15 mouse cellular contexts compared by ENCODE assay signal in genomic region chr4:142799291-142799690, GRCm38 (mm10).
DNase-seq lines count a peak whose midpoint lies in the region; ATAC-seq and TF ChIP-seq lines count a peak whose summit lies in the region.
"Had no signal": no experiment of that assay in that cellular context is flagged by ENCODE, and none has a peak within 500 bp of the region (broad histone marks: within the 10 kb centered on the region; RNA-seq: fewer than 3 reads in every experiment).

No protein-coding gene starts in this region.

- ATAC-seq in neural tube, embryonic 11.5 days (ENCODE audit: insufficient read depth, low FRiP score, low TSS enrichment): peak; percentile 77; the same call in 1 of the 2 replicates
- ATAC-seq in neural tube, embryonic 14.5 days (ENCODE audit: low read depth): peak; percentile 92

- H3K4me2 ChIP-seq in neural tube, embryonic 11.5 days (ENCODE audit: low read depth): no peak overlapping the region
- no peak overlapping the region for H3K4me2 ChIP-seq in neural tube, embryonic 14.5 days (ENCODE audit: low read depth, low read length)
- H3K4me2 ChIP-seq: heart, embryonic 11.5 days; limb, embryonic 12.5 days had no signal

- no peak overlapping the region for H3K27ac ChIP-seq in heart, adult 2 months
- no peak overlapping the region for H3K27ac ChIP-seq in neural tube, embryonic 11.5 days (ENCODE audit: low read depth, low read length)
- peak overlapping the region; percentile 56; the same call in 1 of the 2 replicates for H3K27ac ChIP-seq in neural tube, embryonic 14.5 days (ENCODE audit: low read depth, low read length)
- H3K27ac ChIP-seq: limb, embryonic 12.5 days had no signal

- intact Hi-C loops in heart, adult 2 months (cut with DNase I): no loop called here

- H3K4me1 ChIP-seq in heart, adult 2 months (ENCODE audit: control insufficient read depth, insufficient read depth, low read length): no peaks in the 10 kb centered on the region
- peaks cover 7% of the 10 kb centered on the region for H3K4me1 ChIP-seq in neural tube, embryonic 11.5 days (ENCODE audit: control insufficient read depth, insufficient read depth, low read length)
- peaks cover 9% of the 10 kb centered on the region for H3K4me1 ChIP-seq in neural tube, embryonic 14.5 days (ENCODE audit: control insufficient read depth, insufficient read depth, low read length)

- WGBS in heart, adult 2 months: 74% methylated on average over 5 of the region's 5 CpGs
- 30% methylated on average over 5 of the region's 5 CpGs for WGBS in neural tube, embryonic 11.5 days
- WGBS in neural tube, embryonic 14.5 days: 15% methylated on average over 5 of the region's 5 CpGs

- TF ChIP-seq EP300 in heart, adult 2 months (IDR thresholded peaks at IDR 0.05; ENCODE audit: insufficient read depth, low read depth, low read length): no peak

- TF ChIP-seq POLR2A in heart, adult 2 months (IDR thresholded peaks at IDR 0.05; ENCODE audit: insufficient read depth, low read depth, low read length): no peak

- no peak overlapping the region for H3K9ac ChIP-seq in heart, adult 2 months (ENCODE audit: low read depth, low read length)
- H3K9ac ChIP-seq in neural tube, embryonic 11.5 days (ENCODE audit: low read length): no peak overlapping the region
- H3K9ac ChIP-seq in neural tube, embryonic 14.5 days (replicated peaks; ENCODE audit: low read depth, low read length): no peak overlapping the region
- H3K9ac ChIP-seq: limb, embryonic 12.5 days had no signal

- TF ChIP-seq CTCF in heart, adult 2 months (IDR thresholded peaks at IDR 0.05): no peak

- no peaks in the 10 kb centered on the region for H3K79me2 ChIP-seq in heart, adult 2 months (replicated peaks; ENCODE audit: control insufficient read depth, insufficient read depth, low read length)

- DNase-seq in heart, adult 11 months: peak; percentile 75
- no peak for DNase-seq in heart, adult 2 months
- peak; percentile 13 for DNase-seq in neural tube, embryonic 11.5 days (ENCODE audit: low spot score)
- DNase-seq in neural tube, embryonic 10.5 days (ENCODE audit: extremely low spot score, low spot score): no peak
- DNase-seq in cerebellum, postnatal 14 days: peak; percentile 71 to 75
- no peak for DNase-seq in gastrocnemius, postnatal 4 days (ENCODE audit: low spot score in 2 of 2)
- DNase-seq in spleen, postnatal 10 days (ENCODE audit: low spot score in 2 of 2): no peak
- DNase-seq: adrenal gland, postnatal 36 days; heart, postnatal 36 days; kidney, adult 2 months; kidney, postnatal 4 days; thymus, postnatal 25 days had no signal

- no peaks in the 10 kb centered on the region for H3K36me3 ChIP-seq in heart, adult 2 months (ENCODE audit: control insufficient read depth, insufficient read depth, low read length)
- no peaks in the 10 kb centered on the region for H3K36me3 ChIP-seq in neural tube, embryonic 11.5 days (ENCODE audit: control insufficient read depth, insufficient read depth, low read length)
- H3K36me3 ChIP-seq in neural tube, embryonic 14.5 days (ENCODE audit: control insufficient read depth, insufficient read depth, low read length): no peaks in the 10 kb centered on the region
- H3K36me3 ChIP-seq: limb, embryonic 12.5 days had no signal

- no peaks in the 10 kb centered on the region for H3K9me3 ChIP-seq in neural tube, embryonic 11.5 days (ENCODE audit: control insufficient read depth, low read length)
- H3K9me3 ChIP-seq in neural tube, embryonic 14.5 days (ENCODE audit: control insufficient read depth, low read length): no peaks in the 10 kb centered on the region
- H3K9me3 ChIP-seq: limb, embryonic 12.5 days had no signal

- no peaks in the 10 kb centered on the region for H3K27me3 ChIP-seq in heart, adult 2 months (ENCODE audit: control insufficient read depth, insufficient read depth, low read length)
- no peaks in the 10 kb centered on the region for H3K27me3 ChIP-seq in neural tube, embryonic 11.5 days (ENCODE audit: control insufficient read depth, insufficient read depth, low read length)
- H3K27me3 ChIP-seq in neural tube, embryonic 14.5 days (ENCODE audit: control insufficient read depth, insufficient read depth, low read length): no peaks in the 10 kb centered on the region
- H3K27me3 ChIP-seq: limb, embryonic 12.5 days had no signal

- H3K4me3 ChIP-seq in heart, adult 2 months: no peak overlapping the region
- no peak overlapping the region for H3K4me3 ChIP-seq in neural tube, embryonic 11.5 days (ENCODE audit: low read depth, low read length)
- H3K4me3 ChIP-seq in neural tube, embryonic 14.5 days (ENCODE audit: low read depth, low read length): no peak overlapping the region
- H3K4me3 ChIP-seq: limb, embryonic 12.5 days had no signal

Comparison
In these comparisons a context has a peak if more than half of its experiments do, and no peak if none do; other contexts are left out.
1. DNase-seq: peak in heart, adult 11 months (single experiment), neural tube, embryonic 11.5 days (single experiment) and cerebellum, postnatal 14 days (2 of 2); none in heart, adult 2 months (0 of 2), neural tube, embryonic 10.5 days (single experiment), gastrocnemius, postnatal 4 days (0 of 2) and spleen, postnatal 10 days (0 of 2).